Mouse (Mus musculus): ENCODE data around the gene Rnf20. TPM values are rescaled to one million over a fixed set of nuclear protein-coding genes. Genes with fewer than 3 reads are reported as not detected.
A peak's percentile ranks its signal among the peaks of the same experiment; 100 is the strongest.

The Rnf20 gene
- polyA plus RNA-seq, 2 experiments: 54.3 to 54.5 TPM

GRCm38 (mm10) chr4:49590152-49590551 lies 41.7 kb upstream of the Rnf20 start:
- Histone ChIP-seq H3K27me3 (ENCODE audit: control insufficient read depth, insufficient read depth, low read length) (no peaks in the 10 kb centered on the region), H3K9me3 (ENCODE audit: control insufficient read depth, low read length) (no peaks in the 10 kb centered on the region), H3K36me3 (ENCODE audit: control insufficient read depth, insufficient read depth, low read length) (peaks cover 16% of the 10 kb centered on the region), H3K9ac (ENCODE audit: low read depth, low read length, severe bottlenecking) (no peak overlapping the region), H3K4me3 (replicated peaks; ENCODE audit: low read length) (no peak overlapping the region), H3K27ac (replicated peaks; ENCODE audit: low read depth, low read length) (no peak overlapping the region), H3K4me2 (replicated peaks; ENCODE audit: low read depth, low read length, severe bottlenecking) (no peak overlapping the region), H3K4me1 (ENCODE audit: control insufficient read depth, insufficient read depth, low read length) (peaks cover 5% of the 10 kb centered on the region; the same call in 1 of the 2 replicates)
- no peak for TF ChIP-seq POLR2A (IDR thresholded peaks at IDR 0.05; ENCODE audit: borderline replicate concordance, extremely low read depth, insufficient read depth, insufficient read length)
- DNase-seq (ENCODE audit: low spot score) (no peak), ATAC-seq (ENCODE audit: low FRiP score, low read depth) (no peak)
- 83% methylated on average over 2 of the region's 2 CpGs for WGBS

DNA sequence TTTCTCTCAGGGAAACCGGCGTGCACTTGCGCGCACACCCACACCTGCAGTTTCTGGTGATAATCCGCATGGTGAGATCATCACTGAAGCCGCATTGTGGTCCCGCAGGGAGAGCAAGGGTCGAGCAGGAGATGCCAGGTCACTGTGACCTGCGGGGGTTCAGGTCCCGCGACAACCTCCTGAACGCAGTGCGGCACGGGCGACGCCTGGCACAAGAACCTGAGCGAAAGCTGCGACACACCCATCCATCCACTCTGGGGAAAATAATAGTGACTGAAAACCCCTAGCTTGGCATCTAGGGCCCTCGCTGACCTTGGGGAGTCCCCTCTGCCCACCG lies 35.0 kb upstream of the Rnf20 start:
- peak overlapping the region; percentile 78 for H3K9ac ChIP-seq (ENCODE audit: low read depth, low read length, severe bottlenecking)
- H3K27me3 ChIP-seq (ENCODE audit: control insufficient read depth, insufficient read depth, low read length): no peaks in the 10 kb centered on the region
- DNase-seq (ENCODE audit: low spot score): no peak
- H3K9me3 ChIP-seq (ENCODE audit: control insufficient read depth, low read length): no peaks in the 10 kb centered on the region
- H3K36me3 ChIP-seq (ENCODE audit: control insufficient read depth, insufficient read depth, low read length): no peaks in the 10 kb centered on the region
- TF ChIP-seq POLR2A (IDR thresholded peaks at IDR 0.05; ENCODE audit: borderline replicate concordance, extremely low read depth, insufficient read depth, insufficient read length): no peak
- peak overlapping the region; percentile 77; the same call in 1 of the 2 replicates for H3K27ac ChIP-seq (replicated peaks; ENCODE audit: low read depth, low read length)
- H3K4me2 ChIP-seq (replicated peaks; ENCODE audit: low read depth, low read length, severe bottlenecking): peak overlapping the region; percentile 82
- no peak; the same call in 1 of the 2 replicates for ATAC-seq (ENCODE audit: low FRiP score, low read depth)
- H3K4me3 ChIP-seq (replicated peaks; ENCODE audit: low read length): peak overlapping the region; percentile 83
- H3K4me1 ChIP-seq (ENCODE audit: control insufficient read depth, insufficient read depth, low read length): peaks cover 6% of the 10 kb centered on the region; the same call in 1 of the 2 replicates
- WGBS: under 1% methylated on average over 19 of the region's 20 CpGs

DNA sequence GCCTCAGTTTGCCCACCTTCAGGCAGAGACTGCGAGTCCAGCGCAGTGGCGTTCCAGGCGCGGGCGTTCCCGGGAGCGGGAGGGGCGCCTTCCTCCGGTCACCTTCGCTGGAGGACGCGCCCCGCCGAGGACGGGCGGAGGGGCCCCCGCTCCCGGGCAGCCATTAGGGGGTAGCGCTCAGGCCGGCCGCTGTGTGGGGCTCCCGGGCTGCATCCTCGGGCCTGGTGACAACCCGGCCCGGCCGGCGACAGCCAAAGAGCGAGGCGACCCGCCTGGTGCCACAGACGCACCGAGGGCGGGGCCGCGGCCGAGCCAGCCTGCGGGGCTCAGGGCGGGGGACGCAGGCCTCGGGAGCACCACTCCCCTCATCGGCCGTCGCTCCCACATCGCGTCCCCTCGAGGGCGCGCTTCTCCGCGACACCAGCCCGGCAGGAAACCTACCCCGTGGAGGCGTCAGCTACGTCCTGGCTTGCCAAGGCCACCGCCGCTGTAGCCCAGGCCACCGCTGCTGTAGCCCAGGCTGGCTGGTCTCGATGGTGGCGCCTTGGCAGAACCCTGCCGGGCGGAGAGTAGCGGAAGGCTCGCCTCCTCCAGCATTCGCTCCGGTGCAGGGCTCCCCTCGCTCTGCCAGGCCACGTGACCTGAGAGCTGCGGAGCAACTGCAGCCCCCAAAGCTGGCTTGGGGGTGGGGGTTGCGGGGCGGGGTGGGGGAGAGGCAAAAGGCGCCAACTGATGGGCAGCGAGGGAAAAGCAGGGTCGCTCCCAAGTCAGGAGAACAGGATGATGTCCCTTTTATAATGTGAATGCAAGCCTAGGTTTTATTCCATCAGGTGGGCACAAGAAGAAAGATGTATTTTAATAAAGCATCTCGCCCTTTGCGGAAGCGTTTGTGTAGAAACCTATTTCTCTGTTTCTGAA lies 34.4 kb upstream of the Rnf20 start, which contains the start of gene Tmem246:
TSS of gene Tmem246 (minus strand) at position 694 of the 918 bp plus-strand sequence.
- under 1% methylated on average over 63 of the region's 77 CpGs for WGBS
- peak within 1 kb of the TSS; percentile 78 for H3K9ac ChIP-seq (ENCODE audit: low read depth, low read length, severe bottlenecking)
- TF ChIP-seq POLR2A (IDR thresholded peaks at IDR 0.05; ENCODE audit: borderline replicate concordance, extremely low read depth, insufficient read depth, insufficient read length): peak; percentile 68; the same call in 1 of the 2 replicates
- H3K4me2 ChIP-seq (replicated peaks; ENCODE audit: low read depth, low read length, severe bottlenecking): peak within 1 kb of the TSS; percentile 82
- no peaks in the 10 kb centered on the region for H3K27me3 ChIP-seq (ENCODE audit: control insufficient read depth, insufficient read depth, low read length)
- peak within 1 kb of the TSS; percentile 77 for H3K27ac ChIP-seq (replicated peaks; ENCODE audit: low read depth, low read length)
- H3K36me3 ChIP-seq (ENCODE audit: control insufficient read depth, insufficient read depth, low read length): no peaks in the 10 kb centered on the region
- ATAC-seq (ENCODE audit: low FRiP score, low read depth): peak; percentile 92
- peak; percentile 55 for DNase-seq (ENCODE audit: low spot score)
- H3K9me3 ChIP-seq (ENCODE audit: control insufficient read depth, low read length): no peaks in the 10 kb centered on the region
- peaks cover 6% of the 10 kb centered on the region; the same call in 1 of the 2 replicates for H3K4me1 ChIP-seq (ENCODE audit: control insufficient read depth, insufficient read depth, low read length)
- peak within 1 kb of the TSS; percentile 83 for H3K4me3 ChIP-seq (replicated peaks; ENCODE audit: low read length)

- WGBS: 57% methylated on average over 2 of the region's 2 CpGs
- no peak for DNase-seq (ENCODE audit: low spot score)
- H3K9ac ChIP-seq (ENCODE audit: low read depth, low read length, severe bottlenecking): no peak overlapping the region
- no peak for ATAC-seq (ENCODE audit: low FRiP score, low read depth)
- TF ChIP-seq POLR2A (IDR thresholded peaks at IDR 0.05; ENCODE audit: borderline replicate concordance, extremely low read depth, insufficient read depth, insufficient read length): no peak
- peaks cover 4% of the 10 kb centered on the region; the same call in 1 of the 2 replicates for H3K4me1 ChIP-seq (ENCODE audit: control insufficient read depth, insufficient read depth, low read length)
- no peaks in the 10 kb centered on the region for H3K9me3 ChIP-seq (ENCODE audit: control insufficient read depth, low read length)
- H3K4me3 ChIP-seq (replicated peaks; ENCODE audit: low read length): no peak overlapping the region
- H3K36me3 ChIP-seq (ENCODE audit: control insufficient read depth, insufficient read depth, low read length): no peaks in the 10 kb centered on the region
- no peaks in the 10 kb centered on the region for H3K27me3 ChIP-seq (ENCODE audit: control insufficient read depth, insufficient read depth, low read length)
- H3K4me2 ChIP-seq (replicated peaks; ENCODE audit: low read depth, low read length, severe bottlenecking): no peak overlapping the region
- H3K27ac ChIP-seq (replicated peaks; ENCODE audit: low read depth, low read length): no peak overlapping the region
Observed at GRCm38 (mm10) chr4:49603161-49603560, 28.6 kb upstream of the Rnf20 start.

GRCm38 (mm10) chr4:49604016-49604546 lies 27.7 kb upstream of the Rnf20 start:
- WGBS: 57% methylated on average over 1 of the region's 1 CpGs
- H3K27me3 ChIP-seq (ENCODE audit: control insufficient read depth, insufficient read depth, low read length): no peaks in the 10 kb centered on the region
- TF ChIP-seq POLR2A (IDR thresholded peaks at IDR 0.05; ENCODE audit: borderline replicate concordance, extremely low read depth, insufficient read depth, insufficient read length): no peak
- no peak overlapping the region for H3K4me3 ChIP-seq (replicated peaks; ENCODE audit: low read length)
- DNase-seq (ENCODE audit: low spot score): no peak
- no peaks in the 10 kb centered on the region for H3K9me3 ChIP-seq (ENCODE audit: control insufficient read depth, low read length)
- H3K4me1 ChIP-seq (ENCODE audit: control insufficient read depth, insufficient read depth, low read length): no peaks in the 10 kb centered on the region
- H3K36me3 ChIP-seq (ENCODE audit: control insufficient read depth, insufficient read depth, low read length): no peaks in the 10 kb centered on the region
- H3K4me2 ChIP-seq (replicated peaks; ENCODE audit: low read depth, low read length, severe bottlenecking): no peak overlapping the region
- no peak for ATAC-seq (ENCODE audit: low FRiP score, low read depth)
- no peak overlapping the region for H3K27ac ChIP-seq (replicated peaks; ENCODE audit: low read depth, low read length)
- H3K9ac ChIP-seq (ENCODE audit: low read depth, low read length, severe bottlenecking): no peak overlapping the region

Data from limb, embryonic 14.5 days (tissue).